Mouse (Mus musculus) kidney, postnatal 36 days (tissue): ENCODE data around the gene Rnf34.

ENCODE experiments used
- DNase-seq, 2 experiments: peaks; one replicate each; pipeline ENCODE4 v3.0.0; 2021 to 2022; ENCODE audit warnings: mixed read lengths in 2 of 2

Gene Rnf34

GRCm38 (mm10) chr5:122873573-122873972, 23.7 kb downstream of the Rnf34 start:
- no peak for DNase-seq

DNA sequence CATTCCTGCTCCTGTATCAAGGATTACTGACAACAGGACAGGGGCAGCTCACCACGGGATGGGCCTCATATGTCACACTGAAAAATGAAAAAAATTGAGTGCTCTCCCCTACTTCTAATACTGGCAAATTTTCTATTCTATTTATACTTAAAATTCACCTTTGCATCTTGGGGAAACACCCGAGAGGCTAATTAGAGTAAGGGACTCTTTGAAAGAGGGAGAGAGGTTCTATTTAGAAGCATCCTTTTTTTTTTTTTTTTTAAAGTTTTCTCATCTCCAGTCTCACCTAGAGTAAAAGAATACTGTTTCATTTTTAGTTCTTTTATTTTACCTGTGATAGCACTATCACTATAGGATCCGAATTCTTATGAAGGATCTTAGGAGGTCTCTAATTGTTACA, 24.5 kb downstream of the Rnf34 start:
- DNase-seq = no peak

DNA sequence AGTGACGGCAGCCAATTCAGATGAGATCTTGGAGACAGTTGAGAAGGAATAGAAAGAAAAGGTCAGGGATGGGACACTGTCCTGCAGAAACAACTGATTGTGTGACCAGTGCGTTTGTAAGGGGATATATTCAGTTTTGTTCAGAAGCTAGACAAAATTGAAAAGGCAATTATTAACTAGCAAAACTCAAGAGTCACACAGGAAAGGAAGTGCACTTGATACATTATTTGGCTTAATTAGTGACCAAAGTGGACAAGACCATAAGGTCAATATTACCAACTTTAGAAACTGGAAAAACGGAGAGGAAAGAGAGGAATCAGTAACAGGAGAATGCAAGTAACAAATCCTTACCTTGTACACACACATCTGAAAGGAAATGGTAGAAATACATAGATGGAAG, 26.8 kb downstream of the Rnf34 start:
- no peak for DNase-seq

DNA sequence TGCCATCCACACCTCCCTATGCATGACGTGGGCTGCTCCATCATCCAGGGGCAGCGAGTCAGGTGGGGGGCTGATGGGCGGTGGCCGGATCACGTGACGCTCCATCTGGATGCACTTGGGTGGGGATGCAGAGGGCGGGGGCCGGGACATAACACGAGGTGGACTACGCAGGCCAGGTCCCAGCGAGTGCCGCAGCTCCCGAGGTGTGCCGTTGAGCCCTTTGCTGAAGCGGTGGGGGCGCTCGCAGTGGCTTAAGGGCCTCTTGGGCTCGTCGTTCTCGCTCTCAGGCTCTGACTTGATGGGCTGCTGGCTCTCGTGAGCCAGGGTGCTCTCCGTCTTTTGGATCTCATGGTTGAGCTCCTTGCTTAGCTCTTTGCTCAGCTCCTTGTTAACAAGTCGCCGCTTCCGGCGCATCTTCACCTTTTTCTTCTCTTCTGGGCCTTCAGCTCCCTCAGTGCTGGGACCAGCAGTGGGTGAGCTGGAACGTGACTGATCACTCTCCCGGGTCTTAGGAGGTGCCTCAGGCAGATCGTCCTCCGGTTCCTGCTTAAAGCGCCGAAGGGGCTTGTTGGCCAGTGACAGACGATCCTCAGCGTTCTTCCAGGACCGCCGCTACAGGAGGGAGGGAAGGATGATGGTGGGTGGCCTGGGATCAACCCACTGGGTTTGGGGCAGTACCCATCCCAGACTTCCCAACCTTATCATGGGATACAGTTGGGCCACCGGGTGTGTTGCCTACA, 30.6 kb downstream of the Rnf34 start:
- no peak for DNase-seq

DNA sequence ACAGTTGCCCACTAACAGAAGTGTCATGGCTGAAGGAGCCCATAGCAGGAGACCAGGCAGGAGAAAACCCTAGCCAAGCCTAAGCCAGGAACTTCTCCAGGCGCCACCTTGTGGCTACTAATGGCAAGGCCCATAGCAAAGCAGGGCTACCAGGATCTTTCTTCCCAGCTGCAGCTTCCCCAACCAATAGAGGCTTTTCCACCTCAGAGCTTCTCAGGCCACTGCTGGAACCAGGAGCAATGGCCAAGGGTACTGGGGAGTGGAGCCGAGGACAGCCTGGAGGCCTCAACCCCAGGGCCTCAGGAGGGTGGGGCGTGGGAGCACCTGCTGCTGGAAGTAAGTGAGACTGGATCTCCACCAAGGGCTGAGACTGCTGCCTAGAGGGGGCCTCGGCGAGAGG, 31.5 kb downstream of the Rnf34 start:
- peak; percentile 66 to 84 for DNase-seq

GRCm38 (mm10) chr5:122882256-122883050, 32.6 kb downstream of the Rnf34 start:
- peak; percentile 68 to 69 for DNase-seq

GRCm38 (mm10) chr5:122883237-122883636, 33.4 kb downstream of the Rnf34 start:
- DNase-seq = no peak

GRCm38 (mm10) chr5:122883652-122884235, 33.9 kb downstream of the Rnf34 start:
- no peak for DNase-seq

DNA sequence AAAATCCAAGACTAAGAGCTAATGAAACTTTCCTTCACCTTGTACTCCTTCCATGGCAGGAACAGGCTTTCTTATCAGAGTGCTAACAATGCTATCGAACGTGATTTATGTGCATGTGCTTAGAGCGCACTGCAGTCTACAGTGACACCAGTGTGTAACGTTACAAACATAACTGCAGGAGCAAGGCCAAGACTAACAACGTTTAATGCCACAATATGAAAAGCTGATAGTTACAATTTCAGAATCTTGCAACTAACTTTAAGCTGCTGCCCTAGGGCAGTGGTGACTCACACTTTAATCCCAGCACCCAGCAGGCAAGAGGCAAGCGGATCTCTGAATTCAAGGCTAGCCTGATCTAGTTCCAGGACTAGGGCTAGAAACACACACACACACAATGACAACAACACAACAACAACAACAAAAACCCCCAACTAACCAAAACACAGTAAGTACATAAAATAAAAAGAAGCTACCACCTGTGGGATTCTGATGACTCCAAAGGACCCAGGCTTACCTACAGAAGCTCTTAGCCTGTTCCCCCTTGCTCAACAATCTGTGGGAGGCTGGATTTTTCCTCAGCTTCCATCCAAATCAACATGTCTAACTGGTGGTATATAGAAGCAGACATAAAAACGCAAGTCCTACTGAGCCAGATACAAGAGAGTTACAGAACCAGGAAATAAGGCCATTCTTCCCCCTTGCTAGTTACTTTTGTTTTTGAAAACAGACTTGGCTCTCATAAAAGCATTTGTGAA, 34.9 kb downstream of the Rnf34 start:
- DNase-seq = no peak

DNA sequence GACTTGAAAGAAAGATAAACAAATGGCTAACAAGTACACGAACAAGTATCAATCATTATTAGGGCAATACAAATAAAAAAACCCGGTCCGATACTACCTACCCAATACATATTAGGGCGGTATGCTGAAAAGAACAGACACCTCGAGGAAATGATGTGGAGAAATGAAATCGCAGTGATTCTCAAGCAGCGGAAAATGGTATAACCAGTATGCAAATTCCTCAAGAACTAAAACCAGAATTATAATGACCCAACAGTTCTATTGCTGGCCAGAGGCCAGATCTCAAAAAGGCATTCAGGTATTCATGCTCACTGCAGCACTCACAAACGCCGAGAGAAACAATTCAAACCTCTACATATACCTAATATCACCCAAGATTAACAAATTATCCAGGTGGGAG, 37.2 kb downstream of the Rnf34 start:
- DNase-seq = no peak

DNA sequence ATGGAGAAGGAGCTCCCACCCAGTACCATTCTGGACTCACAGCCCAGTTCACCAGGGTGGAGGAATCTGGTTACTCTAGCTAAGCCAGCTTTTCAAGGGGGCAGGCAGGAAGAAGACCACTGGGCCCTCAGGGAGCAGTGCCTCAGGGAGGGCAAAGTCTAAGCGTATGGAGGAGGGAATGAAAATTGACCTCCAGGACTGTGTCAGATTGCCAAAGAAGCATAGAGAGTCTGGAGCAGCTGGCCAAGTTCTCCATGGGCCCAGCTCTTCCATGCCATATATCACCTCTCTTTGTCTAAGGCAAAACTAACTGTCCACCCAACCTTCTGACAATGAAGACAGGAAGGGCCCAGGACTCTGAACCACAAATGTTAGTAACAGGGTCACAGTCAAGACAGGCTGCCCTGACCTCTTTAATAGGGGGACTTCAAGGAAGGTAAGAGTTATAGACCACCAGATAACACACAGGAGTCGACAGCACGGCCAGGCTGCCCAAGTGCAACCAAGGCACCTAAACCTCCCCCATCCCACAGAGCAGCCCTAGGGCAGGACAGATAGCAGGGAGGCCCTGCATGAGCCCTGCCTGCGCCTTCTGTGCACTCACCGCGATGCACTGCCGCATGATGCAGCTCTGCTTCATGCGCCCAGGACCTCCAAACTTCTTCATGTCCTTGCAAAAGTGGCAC, 38.2 kb downstream of the Rnf34 start:
- DNase-seq = peak; percentile 45 to 66

DNA sequence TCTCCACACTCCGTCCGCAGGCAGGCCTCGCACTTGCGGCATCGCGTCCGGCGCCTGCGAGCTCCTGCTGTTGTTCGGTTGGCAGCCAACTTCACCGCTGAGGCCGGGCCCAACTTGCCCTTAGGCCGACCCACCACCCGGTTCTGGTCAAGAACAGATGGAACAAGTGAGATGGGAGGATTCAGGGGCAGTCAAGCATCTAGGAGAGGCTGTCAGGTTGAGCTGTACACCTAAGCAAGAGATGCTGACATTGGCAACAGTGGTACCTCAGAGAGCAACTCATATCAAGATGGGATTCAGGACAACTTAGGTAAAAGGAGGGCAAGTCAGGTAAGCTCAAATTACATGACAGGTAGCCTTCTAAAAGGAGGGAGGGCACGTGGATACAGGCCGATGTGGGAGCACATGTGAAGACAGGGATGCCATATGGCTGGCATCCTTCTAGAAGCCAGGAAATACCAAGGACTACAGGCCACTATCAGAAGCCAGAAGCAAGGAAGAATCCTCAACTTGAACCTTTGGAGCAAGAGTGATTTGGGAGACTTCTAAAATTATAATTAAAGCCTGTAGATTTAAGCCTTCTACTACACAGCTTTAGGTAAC, 38.9 kb downstream of the Rnf34 start:
- DNase-seq = no peak

GRCm38 (mm10) chr5:122890396-122890795, 40.5 kb downstream of the Rnf34 start:
- no peak for DNase-seq

DNA sequence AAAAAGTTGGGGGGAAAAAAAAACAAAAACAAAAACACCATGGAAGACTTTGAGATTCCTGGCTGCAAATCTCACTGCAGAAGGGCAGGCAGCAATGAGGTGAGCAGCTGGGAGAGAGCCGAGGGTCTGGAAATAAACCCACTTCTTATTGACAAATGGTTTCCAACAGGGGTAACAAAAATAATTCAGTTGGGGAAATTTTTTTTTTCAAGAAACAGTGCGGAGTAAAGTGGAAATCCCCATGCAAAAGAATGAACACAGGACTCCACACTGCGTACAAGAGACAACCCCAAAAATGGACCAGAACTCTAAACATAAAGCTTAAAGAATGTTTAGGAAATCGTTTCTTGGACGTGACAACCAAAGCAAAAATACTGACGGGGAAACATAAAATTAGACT, 43.4 kb downstream of the Rnf34 start:
- no peak for DNase-seq

- DNase-seq = peak; percentile 57 to 86
Observed at GRCm38 (mm10) chr5:122894007-122894637, 44.3 kb downstream of the Rnf34 start.

DNA sequence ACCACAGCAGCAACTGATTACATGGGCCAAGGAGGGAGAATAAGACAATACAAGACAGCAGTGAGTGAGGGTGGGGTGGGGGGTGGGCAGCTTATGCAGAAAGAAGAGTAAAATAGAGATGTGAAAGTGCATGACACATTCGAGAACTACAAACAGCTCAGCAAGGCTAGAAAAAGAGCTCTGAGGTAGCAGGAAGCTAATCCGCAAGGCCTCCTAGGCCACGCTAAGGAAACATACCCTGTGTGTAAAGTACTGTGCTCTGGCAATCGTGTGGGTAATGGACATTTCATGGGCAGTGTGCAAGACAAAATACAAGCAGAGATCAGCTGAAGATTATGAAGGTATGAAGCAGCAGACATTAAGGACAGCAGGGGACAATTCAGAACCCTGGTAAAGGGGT, 45.0 kb downstream of the Rnf34 start:
- no peak for DNase-seq

DNA sequence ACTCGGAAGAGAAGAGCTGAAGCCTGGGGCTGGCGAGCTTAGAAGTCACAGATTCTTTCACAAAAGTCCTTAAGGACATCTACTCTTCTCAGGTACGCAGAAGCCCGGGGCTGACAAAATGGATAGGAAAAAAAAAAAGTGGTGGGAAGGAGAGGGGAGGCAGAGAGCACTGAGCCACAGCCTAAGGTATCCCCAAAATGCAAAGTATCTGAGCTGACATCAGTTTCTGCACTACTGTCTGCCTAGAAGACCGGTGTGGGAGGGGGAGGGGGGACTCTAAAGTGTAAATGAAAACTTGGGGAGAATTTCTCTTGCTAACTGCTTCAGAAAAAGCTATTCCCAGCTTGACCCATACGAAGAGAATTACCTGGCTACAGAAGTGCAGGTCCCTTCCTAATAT, 48.3 kb downstream of the Rnf34 start:
- DNase-seq = no peak

GRCm38 (mm10) chr5:122898963-122899776, 49.3 kb downstream of the Rnf34 start:
- DNase-seq = peak in 1 of 2 experiments; percentile 62

DNA sequence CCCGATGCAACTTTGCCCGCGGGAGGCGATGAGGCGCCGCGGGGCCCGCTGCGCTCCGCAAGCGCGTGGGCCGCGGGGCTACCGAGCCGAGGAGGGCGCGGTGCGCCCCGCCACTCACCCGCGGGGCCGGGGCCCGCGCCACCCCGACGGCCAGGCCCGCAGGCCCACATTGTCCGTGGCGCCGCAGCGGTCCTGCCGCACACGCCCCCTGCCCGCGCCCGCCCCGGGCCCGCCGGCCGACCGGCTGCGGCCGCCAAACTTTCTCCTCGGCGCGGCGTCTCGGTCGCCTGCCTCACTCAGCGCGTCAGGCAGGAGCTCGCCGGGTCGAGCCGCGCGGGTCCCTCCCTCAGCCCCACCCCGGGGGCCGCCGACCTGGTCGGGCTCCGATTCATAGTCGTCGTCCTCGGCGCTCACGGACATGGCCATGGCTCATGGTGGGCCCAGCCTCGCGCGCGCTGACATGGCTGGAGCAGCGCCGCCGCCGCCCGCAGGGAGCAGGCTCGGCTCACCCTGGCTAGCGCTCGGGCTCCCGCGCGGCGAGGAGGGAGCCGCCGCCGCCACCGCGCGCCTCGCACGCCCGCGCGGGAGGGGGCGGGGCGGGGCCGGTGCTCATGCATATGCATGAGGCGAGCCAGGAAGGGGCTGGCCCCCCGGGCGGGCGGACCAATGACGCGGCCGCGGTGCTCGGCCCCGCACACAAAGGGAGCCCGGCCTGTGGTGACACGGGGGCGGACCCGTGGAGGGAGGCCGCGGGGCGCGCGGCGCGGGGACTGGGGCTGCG, 50.1 kb downstream of the Rnf34 start:
- peak; percentile 93 to 97 for DNase-seq
